ENCODE assay signal across 8 mouse cellular contexts in the genomic region with DNA sequence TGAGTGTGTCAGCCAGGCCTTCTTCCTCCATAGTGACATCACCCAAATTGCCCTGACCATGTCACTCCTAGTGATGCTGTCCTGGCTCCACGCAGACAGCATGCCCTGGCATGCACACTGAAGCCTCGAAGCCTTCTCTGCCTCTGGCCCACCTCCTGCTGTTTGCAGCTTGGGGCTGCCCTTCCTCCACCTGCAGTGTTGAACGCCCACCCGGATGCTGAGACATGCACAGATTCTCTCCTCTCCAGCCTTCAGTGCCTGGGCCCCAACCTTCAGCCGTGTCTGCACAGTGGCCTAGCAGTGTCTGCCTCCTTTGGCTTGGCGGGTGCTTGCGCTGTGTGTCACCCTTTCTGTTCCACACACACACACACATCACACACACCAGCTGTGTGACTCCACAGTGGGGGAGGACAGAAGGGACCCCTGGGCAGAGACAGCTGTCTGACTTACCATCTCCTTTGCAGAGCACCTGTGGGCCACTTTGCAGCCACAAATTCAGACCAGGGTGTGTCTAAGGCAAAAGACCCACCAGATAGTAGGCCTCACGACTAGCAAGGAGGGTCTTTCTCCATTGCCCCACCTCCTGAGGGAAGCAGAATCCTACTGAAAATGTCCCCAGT. TPM values are rescaled to one million over a fixed set of nuclear protein-coding genes. Genes with fewer than 3 reads are reported as not detected.
DNase-seq lines count a peak whose midpoint lies in the region; ATAC-seq lines count a peak whose summit lies in the region.

No protein-coding gene starts in this region.

- H3K36me3 ChIP-seq in heart, embryonic 14.5 days (ENCODE audit: control insufficient read depth, insufficient read depth, low read length): peaks cover 16% of the 10 kb centered on the region
- H3K36me3 ChIP-seq in embryonic facial prominence, embryonic 14.5 days (ENCODE audit: control insufficient read depth, insufficient read depth, low read length): peaks cover 15% of the 10 kb centered on the region
- no peaks in the 10 kb centered on the region for H3K36me3 ChIP-seq in midbrain, embryonic 14.5 days (ENCODE audit: control insufficient read depth, insufficient read depth, low read length)
- H3K36me3 ChIP-seq in kidney, embryonic 16.5 days (ENCODE audit: insufficient read depth, low read length): no peaks in the 10 kb centered on the region

- no peak for ATAC-seq in heart, embryonic 14.5 days (ENCODE audit: insufficient number of reproducible peaks, insufficient read depth, low FRiP score, low read depth)
- ATAC-seq in embryonic facial prominence, embryonic 14.5 days (ENCODE audit: low read depth): no peak
- ATAC-seq in midbrain, embryonic 14.5 days (ENCODE audit: low FRiP score, low TSS enrichment): no peak
- ATAC-seq in kidney, embryonic 16.5 days (ENCODE audit: low FRiP score, low TSS enrichment): no peak

- intact Hi-C loops in heart, postnatal 14 days (cut with DNase I): no loop called here

- H3K4me1 ChIP-seq in heart, embryonic 14.5 days (ENCODE audit: control insufficient read depth in 2 of 2, insufficient read depth in 2 of 2, low read length in 2 of 2): peaks cover 39 to 59% of the 10 kb centered on the region in 2 experiments
- peaks cover 51% of the 10 kb centered on the region for H3K4me1 ChIP-seq in embryonic facial prominence, embryonic 14.5 days (ENCODE audit: control insufficient read depth, insufficient read depth, low read length)
- peaks cover 51% of the 10 kb centered on the region for H3K4me1 ChIP-seq in midbrain, embryonic 14.5 days (ENCODE audit: control insufficient read depth, insufficient read depth, low read length)
- H3K4me1 ChIP-seq in kidney, embryonic 16.5 days (ENCODE audit: insufficient read depth, low read length): peaks cover 55% of the 10 kb centered on the region

- 0 out of 2 replicates have a peak overlapping the region, but pooled peaks have one; percentile 34 for H3K9ac ChIP-seq in heart, embryonic 14.5 days (ENCODE audit: low read length)
- H3K9ac ChIP-seq in embryonic facial prominence, embryonic 14.5 days (ENCODE audit: low read depth, low read length): no peak overlapping the region
- H3K9ac ChIP-seq in midbrain, embryonic 14.5 days (replicated peaks; ENCODE audit: low read length): no peak overlapping the region
- H3K9ac ChIP-seq in kidney, embryonic 16.5 days (replicated peaks; ENCODE audit: low read length): no peak overlapping the region

- H3K27ac ChIP-seq in heart, embryonic 14.5 days (replicated peaks in 1 of 2; ENCODE audit: control insufficient read depth in 1 of 2, insufficient read depth in 1 of 2, low read depth in 2 of 2, low read length in 2 of 2): peak overlapping the region in 1 of 2 experiments; percentile 97; a peak in 1 of 4 replicates
- H3K27ac ChIP-seq in embryonic facial prominence, embryonic 14.5 days (replicated peaks; ENCODE audit: low read depth, low read length): peak overlapping the region; percentile 52; the same call in 1 of the 2 replicates
- peak overlapping the region; percentile 99; the same call in 1 of the 2 replicates for H3K27ac ChIP-seq in midbrain, embryonic 14.5 days (replicated peaks; ENCODE audit: low read depth, low read length)
- H3K27ac ChIP-seq in kidney, embryonic 16.5 days (ENCODE audit: low read length): no peak overlapping the region

- no peaks in the 10 kb centered on the region for H3K9me3 ChIP-seq in heart, embryonic 14.5 days (ENCODE audit: control insufficient read depth, low read length)
- H3K9me3 ChIP-seq in embryonic facial prominence, embryonic 14.5 days (ENCODE audit: control insufficient read depth, low read length): no peaks in the 10 kb centered on the region
- no peaks in the 10 kb centered on the region for H3K9me3 ChIP-seq in midbrain, embryonic 14.5 days (ENCODE audit: control insufficient read depth, low read length)
- no peaks in the 10 kb centered on the region for H3K9me3 ChIP-seq in kidney, embryonic 16.5 days (ENCODE audit: low read length)

- no peaks in the 10 kb centered on the region for H3K27me3 ChIP-seq in heart, embryonic 14.5 days (ENCODE audit: control insufficient read depth, insufficient read depth, low read length)
- H3K27me3 ChIP-seq in embryonic facial prominence, embryonic 14.5 days (replicated peaks; ENCODE audit: control insufficient read depth, insufficient read depth, low read length): no peaks in the 10 kb centered on the region
- H3K27me3 ChIP-seq in midbrain, embryonic 14.5 days (ENCODE audit: control insufficient read depth, insufficient read depth, low read length): no peaks in the 10 kb centered on the region
- H3K27me3 ChIP-seq in kidney, embryonic 16.5 days (ENCODE audit: insufficient read depth, low read length): no peaks in the 10 kb centered on the region

- no peak overlapping the region for H3K4me2 ChIP-seq in heart, embryonic 14.5 days (ENCODE audit: low read length)
- H3K4me2 ChIP-seq in embryonic facial prominence, embryonic 14.5 days (ENCODE audit: low read depth, low read length): no peak overlapping the region
- no peak overlapping the region for H3K4me2 ChIP-seq in midbrain, embryonic 14.5 days (ENCODE audit: low read length)
- no peak overlapping the region for H3K4me2 ChIP-seq in kidney, embryonic 16.5 days (replicated peaks; ENCODE audit: low read depth, low read length)

- 71% methylated on average over 8 of the region's 8 CpGs for WGBS in heart, embryonic 14.5 days
- WGBS in embryonic facial prominence, embryonic 14.5 days: 64% methylated on average over 8 of the region's 8 CpGs
- 66% methylated on average over 8 of the region's 8 CpGs for WGBS in midbrain, embryonic 14.5 days
- 77% methylated on average over 8 of the region's 8 CpGs for WGBS in kidney, embryonic 16.5 days

- no peak for DNase-seq in heart, postnatal 14 days
- DNase-seq in CD4-positive helper T cell, adult 2 months (ENCODE audit: low read depth, low spot score): peak; percentile 31
- DNase-seq in embryonic facial prominence, embryonic 14.5 days (ENCODE audit: low spot score): no peak
- no peak for DNase-seq in midbrain, embryonic 14.5 days
- DNase-seq in frontal cortex, postnatal 36 days (ENCODE audit: low spot score in 2 of 2): no peak
- no peak for DNase-seq in urinary bladder, postnatal 10 days (ENCODE audit: low spot score)

- H3K4me3 ChIP-seq in heart, embryonic 14.5 days (ENCODE audit: control insufficient read depth in 1 of 2, insufficient read depth in 1 of 2, low read depth in 1 of 2, low read length in 2 of 2): no peak overlapping the region
- H3K4me3 ChIP-seq in embryonic facial prominence, embryonic 14.5 days (ENCODE audit: low read depth, low read length): no peak overlapping the region
- H3K4me3 ChIP-seq in midbrain, embryonic 14.5 days (replicated peaks; ENCODE audit: low read depth, low read length): no peak overlapping the region
- H3K4me3 ChIP-seq in kidney, embryonic 16.5 days (ENCODE audit: low read length): no peak overlapping the region

RNA-seq across cellular contexts. Expression of gene Dnajb12, which starts 22.7 kb away (rescaled TPM):
- polyA plus RNA-seq in heart, embryonic 14.5 days (2014; fragmentation: Nextera tagmentation; extraction: Ambion mirVana): 26.9 and 28.6 TPM in 2 replicates
- total RNA-seq in heart, postnatal 14 days (2021): 10 to 100 TPM; 34.7 to 35.7 TPM
- 25.5 and 28.7 TPM in 2 replicates for polyA plus RNA-seq in embryonic facial prominence, embryonic 14.5 days (2014; fragmentation: Nextera tagmentation; extraction: Ambion mirVana)
- 15.9 and 20.5 TPM in 2 replicates for polyA plus RNA-seq in midbrain, embryonic 14.5 days (2014; fragmentation: Nextera tagmentation; extraction: Ambion mirVana)
- polyA plus RNA-seq in kidney, embryonic 16.5 days (2015; fragmentation: Nextera tagmentation; extraction: Ambion mirVana): 30.1 and 32.9 TPM in 2 replicates

RNA-seq across cellular contexts. Expression of gene Ddit4, which starts 49.5 kb away (rescaled TPM):
- polyA plus RNA-seq in heart, embryonic 14.5 days (2014; fragmentation: Nextera tagmentation; extraction: Ambion mirVana): 0.70 and 2.4 TPM in 2 replicates
- 100 to 1,000 TPM; 188 to 191 TPM for total RNA-seq in heart, postnatal 14 days (2021)
- polyA plus RNA-seq in embryonic facial prominence, embryonic 14.5 days (2014; fragmentation: Nextera tagmentation; extraction: Ambion mirVana): 8.7 and 9.2 TPM in 2 replicates
- 6.2 and 7.3 TPM in 2 replicates for polyA plus RNA-seq in midbrain, embryonic 14.5 days (2014; fragmentation: Nextera tagmentation; extraction: Ambion mirVana)
- 30.6 and 31.9 TPM in 2 replicates for polyA plus RNA-seq in kidney, embryonic 16.5 days (2015; fragmentation: Nextera tagmentation; extraction: Ambion mirVana)
